Mouse (Mus musculus): Measurements from ENCODE around the gene Secisbp2. TPM values are rescaled to one million over a fixed set of nuclear protein-coding genes. Genes with fewer than 3 reads are reported as not detected.
"Not testable (repeated sequence)": the region's sequence is repeated elsewhere in the genome, so short reads cannot be mapped to it uniquely, and the experiment has no call there.

The Secisbp2 gene
- total RNA-seq (2021), result 1 to 10 TPM; 8.6 to 9.5 TPM
- long read RNA-seq, experiment 1, transcript Secisbp2-201 (17 exons, 3,328 nt), result major isoform, 8 of 18 reads
- long read RNA-seq, experiment 1, partial matches to known transcripts, result 2 of 18 reads
- long read RNA-seq, experiment 1, other reads (novel, unspliced or antisense), result 8 of 18 reads
- long read RNA-seq, experiment 2, transcript Secisbp2-201 (17 exons, 3,328 nt), result major isoform, 11 of 18 reads
- long read RNA-seq, experiment 2, partial matches to known transcripts, result 1 of 18 reads
- long read RNA-seq, experiment 2, other reads (novel, unspliced or antisense), result 5 of 18 reads

- intact Hi-C loops (cut with DNase I; ENCODE audit: low total_unique reads), result no loop called here
- peak; percentile 96 for DNase-seq
Measured at GRCm38 (mm10) chr13:51651408-51652064, at the start of gene Secisbp2. Gene Secisbp2, plus strand, starts transcription at chr13:51651697.

DNA sequence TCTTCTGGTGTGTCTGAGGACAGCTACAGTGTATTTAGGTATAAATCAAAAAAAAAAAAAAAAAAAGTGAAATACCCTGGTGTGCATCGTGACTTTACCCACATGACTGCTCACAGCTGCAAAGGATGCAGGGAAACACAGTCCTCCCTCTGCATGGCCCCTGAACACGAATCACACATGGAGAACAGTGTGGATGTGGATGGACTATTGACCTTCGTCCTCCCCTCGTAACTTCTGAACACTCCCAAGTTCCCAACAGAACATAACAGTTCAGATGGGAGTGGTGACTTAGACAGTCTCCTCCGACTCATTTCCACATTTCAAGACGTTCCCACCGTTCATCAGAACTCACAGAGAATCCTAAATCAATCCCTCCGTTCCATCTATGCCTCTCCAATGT is 48.7 kb upstream of the Secisbp2 start:
- intact Hi-C loops (cut with DNase I; ENCODE audit: low total_unique reads), result no loop called here
- no peak for DNase-seq

GRCm38 (mm10) chr13:51603221-51603893 is 48.1 kb upstream of the Secisbp2 start:
- no peak for DNase-seq
- intact Hi-C loops (cut with DNase I; ENCODE audit: low total_unique reads), result no loop called here

- intact Hi-C loops (cut with DNase I; ENCODE audit: low total_unique reads), result no loop called here
Measured at GRCm38 (mm10) chr13:51603894-51604244, 47.6 kb upstream of the Secisbp2 start.

DNA sequence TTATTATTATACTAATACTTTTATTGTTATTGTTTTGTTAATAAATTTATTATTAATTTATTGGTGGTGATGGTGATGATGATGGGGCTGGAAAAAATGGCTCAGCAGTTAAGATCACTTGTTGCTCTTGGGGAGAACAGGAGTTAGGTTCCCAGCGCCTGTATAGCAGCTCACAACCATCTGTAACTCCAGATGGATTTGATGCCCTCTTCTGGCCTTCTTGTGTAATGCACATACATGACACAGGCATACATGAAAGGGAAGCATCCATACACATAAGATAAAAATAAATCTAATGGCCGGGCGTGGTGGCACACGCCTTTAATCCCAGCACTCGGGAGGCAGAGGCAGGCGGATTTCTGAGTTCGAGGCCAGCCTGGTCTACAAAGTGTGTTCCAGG is 42.3 kb upstream of the Secisbp2 start:
- intact Hi-C loops (cut with DNase I; ENCODE audit: low total_unique reads), result no loop called here
- DNase-seq, result no peak

More at GRCm38 (mm10) chr13:51603894-51604244, 47.6 kb upstream of the Secisbp2 start:
- DNase-seq, result no peak

DNA sequence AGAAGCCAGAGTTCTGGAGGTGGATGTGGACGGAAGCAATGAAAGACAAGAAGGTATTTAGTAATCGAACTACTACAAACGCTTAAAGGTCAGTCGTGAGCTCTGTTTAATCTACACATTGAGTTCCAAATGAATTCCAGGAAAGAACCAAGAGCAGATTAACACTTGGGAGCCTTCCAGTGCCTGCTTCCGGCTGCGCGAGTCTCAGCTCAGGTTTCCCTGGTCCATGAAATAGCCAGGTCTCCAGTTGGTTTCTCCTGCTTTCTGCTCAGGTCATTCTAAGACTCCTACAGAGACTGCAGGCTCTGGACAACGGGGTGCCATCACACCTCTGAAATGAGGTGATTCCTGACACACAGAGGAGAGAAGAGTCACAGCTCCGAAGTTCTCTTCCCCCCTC is 40.4 kb upstream of the Secisbp2 start:
- intact Hi-C loops (cut with DNase I; ENCODE audit: low total_unique reads), result no loop called here
- DNase-seq, result no peak

GRCm38 (mm10) chr13:51611500-51611899 is 40.0 kb upstream of the Secisbp2 start:
- no peak for DNase-seq
- intact Hi-C loops (cut with DNase I; ENCODE audit: low total_unique reads), result no loop called here

- intact Hi-C loops (cut with DNase I; ENCODE audit: low total_unique reads), result no loop called here
- DNase-seq, result no peak
Measured at GRCm38 (mm10) chr13:51615815-51616214, 35.7 kb upstream of the Secisbp2 start.

DNA sequence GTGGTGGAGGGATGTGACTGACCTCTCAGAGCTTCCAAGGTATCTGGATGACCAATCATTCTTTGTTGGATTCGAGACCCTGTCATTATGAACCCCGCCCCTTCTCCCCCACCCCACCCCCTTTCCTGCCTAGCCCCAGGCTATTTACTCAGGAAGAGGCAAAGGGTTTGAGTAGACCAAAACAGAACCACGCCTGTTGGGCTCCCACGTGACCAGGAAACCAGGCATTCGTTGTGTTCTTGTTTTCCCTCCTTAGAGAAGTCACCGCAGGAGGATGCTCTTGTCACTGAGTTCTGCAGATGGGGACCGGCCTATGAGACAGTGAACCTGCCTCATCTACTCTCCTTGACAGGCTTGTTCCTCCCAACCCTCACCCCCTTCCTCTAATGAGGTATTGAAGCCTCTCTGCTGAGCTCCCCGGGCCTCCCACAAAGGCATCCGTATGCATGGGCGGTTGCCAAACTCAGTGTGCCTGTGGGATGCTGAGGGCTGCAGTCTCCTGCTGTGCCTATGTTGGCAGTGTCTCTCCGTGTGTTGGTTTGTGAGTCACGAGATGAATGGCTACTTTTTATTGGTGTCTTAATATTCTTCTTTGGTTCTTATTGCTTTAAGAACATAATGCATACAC is 35.0 kb upstream of the Secisbp2 start:
- no peak for DNase-seq
- intact Hi-C loops (cut with DNase I; ENCODE audit: low total_unique reads), result no loop called here

DNA sequence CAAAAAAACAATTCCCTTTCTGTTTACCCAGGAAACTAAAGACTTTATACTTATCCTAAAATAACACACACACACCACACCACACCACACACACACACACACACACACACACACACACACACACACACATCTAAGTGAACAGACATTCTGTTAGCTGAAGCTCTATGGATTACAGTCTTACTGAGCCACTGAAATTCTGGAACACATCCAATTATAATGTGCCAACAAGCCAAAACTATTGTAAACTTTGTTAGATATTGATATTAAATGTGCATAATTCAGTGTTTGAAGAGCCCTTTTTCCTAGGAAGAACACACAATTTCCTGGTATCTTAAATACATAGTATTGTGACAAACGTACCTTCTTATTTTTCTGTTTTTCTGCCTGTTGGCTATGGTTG is 34.2 kb upstream of the Secisbp2 start:
- intact Hi-C loops (cut with DNase I; ENCODE audit: low total_unique reads), result no loop called here

GRCm38 (mm10) chr13:51617861-51618260 is 33.6 kb upstream of the Secisbp2 start:
- DNase-seq, result peak; percentile 36
- intact Hi-C loops (cut with DNase I; ENCODE audit: low total_unique reads), result no loop called here

More for the DNA sequence above, 34.2 kb upstream of the Secisbp2 start:
- DNase-seq, result no peak

- intact Hi-C loops (cut with DNase I; ENCODE audit: low total_unique reads), result no loop called here
- DNase-seq, result no peak
Measured at GRCm38 (mm10) chr13:51618602-51619001, 32.9 kb upstream of the Secisbp2 start.

DNA sequence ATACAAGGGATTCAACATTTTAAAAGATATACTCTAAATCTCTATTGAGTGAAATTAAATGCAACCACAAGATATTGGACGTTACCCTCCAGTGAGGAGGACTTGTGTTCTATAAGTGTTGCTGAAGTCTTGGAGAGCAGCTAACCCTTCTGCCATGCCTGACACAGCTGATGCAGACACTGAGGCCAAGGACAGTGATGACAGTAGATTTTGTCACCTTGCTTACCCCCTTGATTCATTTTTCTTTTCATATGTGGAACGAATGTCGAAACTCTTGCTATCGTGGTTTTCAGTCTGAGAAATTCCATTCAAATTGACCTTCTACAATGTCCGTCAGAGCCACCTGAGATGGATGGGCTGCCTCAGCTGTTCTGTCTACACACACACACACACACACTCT is 28.9 kb upstream of the Secisbp2 start:
- intact Hi-C loops (cut with DNase I; ENCODE audit: low total_unique reads), result no loop called here
- no peak for DNase-seq

DNA sequence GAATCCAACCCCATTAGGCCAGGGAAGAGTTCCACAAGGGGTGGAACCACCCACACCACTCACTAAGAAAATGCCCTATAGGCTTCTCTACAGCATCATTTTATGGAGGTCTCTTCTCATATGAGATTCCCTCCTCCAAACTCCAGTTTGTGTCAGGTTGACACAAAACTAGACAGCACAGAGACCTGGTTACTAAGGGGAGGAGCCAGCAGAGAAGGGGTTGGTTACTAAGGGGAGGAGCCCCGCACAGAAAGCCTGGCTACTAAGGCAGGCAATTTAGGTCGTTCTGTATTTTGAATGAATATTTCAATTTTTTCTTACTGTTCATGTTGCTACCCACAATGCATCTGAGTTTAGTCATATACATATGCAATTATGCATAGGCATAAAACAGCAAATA is 27.8 kb upstream of the Secisbp2 start:
- no peak for DNase-seq

DNA sequence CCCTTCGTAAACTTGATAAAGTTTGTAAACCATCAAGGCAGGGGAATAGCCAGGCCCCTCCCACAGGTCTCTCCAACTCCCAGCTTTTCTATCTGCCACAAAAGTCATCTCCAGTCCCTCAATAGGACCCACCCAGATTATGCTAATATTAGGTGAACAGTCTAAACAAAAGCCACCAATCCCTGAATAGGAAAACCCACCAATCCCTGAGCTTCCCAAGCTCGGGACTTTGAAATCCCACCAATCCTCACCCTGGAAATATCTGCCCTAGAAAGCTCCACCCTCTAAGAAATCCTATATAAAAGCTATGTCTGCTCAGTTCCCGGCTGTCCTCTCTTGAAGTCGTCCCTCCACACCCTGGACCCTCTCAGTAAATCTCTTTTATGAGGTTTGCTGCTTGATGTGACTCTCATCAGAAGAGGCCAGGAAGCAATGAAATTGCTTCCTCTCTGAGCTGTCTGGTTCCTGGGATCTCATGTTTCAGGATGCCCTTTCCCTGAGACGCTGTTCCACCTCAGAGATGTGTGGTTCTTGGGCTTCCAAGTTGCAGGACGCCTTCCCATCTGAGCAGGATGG is 23.1 kb upstream of the Secisbp2 start:
- intact Hi-C loops (cut with DNase I; ENCODE audit: low total_unique reads), result no loop called here

More for the DNA sequence above, 27.8 kb upstream of the Secisbp2 start:
- intact Hi-C loops (cut with DNase I; ENCODE audit: low total_unique reads), result no loop called here

GRCm38 (mm10) chr13:51631354-51631992 is 20.0 kb upstream of the Secisbp2 start:
- no peak for DNase-seq
- intact Hi-C loops (cut with DNase I; ENCODE audit: low total_unique reads), result no loop called here

More for the DNA sequence above, 23.1 kb upstream of the Secisbp2 start:
- no peak for DNase-seq

GRCm38 (mm10) chr13:51632560-51633218 is 18.8 kb upstream of the Secisbp2 start:
- no peak for DNase-seq

GRCm38 (mm10) chr13:51635384-51635783 is 16.1 kb upstream of the Secisbp2 start:
- DNase-seq; intact Hi-C loops (cut with DNase I; ENCODE audit: low total_unique reads): not testable (repeated sequence)

More at GRCm38 (mm10) chr13:51632560-51633218, 18.8 kb upstream of the Secisbp2 start:
- intact Hi-C loops (cut with DNase I; ENCODE audit: low total_unique reads), result no loop called here

GRCm38 (mm10) chr13:51638958-51639357 is 12.5 kb upstream of the Secisbp2 start:
- DNase-seq, result no peak
- intact Hi-C loops (cut with DNase I; ENCODE audit: low total_unique reads), result no loop called here

Measured in gastrocnemius, postnatal 14 days (tissue).